Mouse (Mus musculus) CH12.LX (cell line): ENCODE data around the gene Slc22a22. TPM values are rescaled to one million over a fixed set of nuclear protein-coding genes. Genes with fewer than 3 reads are reported as not detected.
"Not testable (repeated sequence)": the region's sequence is repeated elsewhere in the genome, so short reads cannot be mapped to it uniquely, and the experiment has no call there.

Experiments
- DNase-seq: peaks from one replicate; pipeline ENCODE4 v3.0.0-alpha.2; 2013; ENCODE audit errors: extremely low read depth
- H3K27ac ChIP-seq: 2 replicates; pipeline ENCODE4 v1.5.1; 2012; ENCODE audit warnings: low read depth, mild to moderate bottlenecking, control low read depth, moderate library complexity; ENCODE audit not compliant: insufficient read depth
- H3K27me3 ChIP-seq: replicated peaks from 2 replicates; pipeline ENCODE3; 2012; ENCODE audit warnings: inconsistent platforms
- H3K36me3 ChIP-seq, 2 experiments: replicated peaks in 1 of 2; 2 replicates each; pipeline versions ENCODE3 to v1.6.1; 2012; ENCODE audit warnings: inconsistent platforms in 1 of 2, low read length in 1 of 2, mild to moderate bottlenecking in 1 of 2, mixed read lengths in 1 of 2, moderate library complexity in 1 of 2; ENCODE audit not compliant: control insufficient read depth in 1 of 2, insufficient read depth in 1 of 2
- H3K4me1 ChIP-seq, 2 experiments: 2 replicates each; pipeline ENCODE4 v1.6.1; 2012; ENCODE audit warnings: inconsistent platforms in 1 of 2, moderate library complexity in 1 of 2; ENCODE audit not compliant: insufficient read depth in 2 of 2, control insufficient read depth in 1 of 2
- H3K4me2 ChIP-seq: 2 replicates; pipeline ENCODE4 v1.6.1; 2012; ENCODE audit warnings: low read depth, mild to moderate bottlenecking, control low read depth; ENCODE audit not compliant: poor library complexity, insufficient read depth, severe bottlenecking
- H3K4me3 ChIP-seq, 3 experiments: fragments of 150-350 bp in 1 of 3; sonication (generic) in 1 of 3; replicated peaks in 1 of 3; 2 replicates each; pipeline versions ENCODE3 to v1.5.1; 2011 to 2012; ENCODE audit warnings: low read depth in 2 of 3, low read length in 2 of 3, mild to moderate bottlenecking in 2 of 3, moderate library complexity in 2 of 3, control low read depth in 1 of 3, improper control_type of control experiment in 1 of 3, inconsistent platforms in 1 of 3, mixed read lengths in 1 of 3; ENCODE audit not compliant: poor library complexity in 1 of 3
- H3K79me2 ChIP-seq: replicated peaks from 2 replicates; pipeline ENCODE4 v1.6.1; 2012; ENCODE audit warnings: mild to moderate bottlenecking, moderate library complexity; ENCODE audit not compliant: control insufficient read depth, poor library complexity, insufficient read depth, severe bottlenecking; ENCODE audit errors: extremely low read depth
- H3K9ac ChIP-seq: 2 replicates; pipeline ENCODE4 v1.6.1; 2012; ENCODE audit warnings: low read depth, mild to moderate bottlenecking, control low read depth, moderate library complexity; ENCODE audit not compliant: insufficient read depth
- H3K9me3 ChIP-seq: replicated peaks from 2 replicates; pipeline ENCODE3; 2012; ENCODE audit warnings: low read length, inconsistent platforms, mixed read lengths
- BHLHE40 ChIP-seq: IDR thresholded peaks from 2 replicates; pipeline ENCODE4 v1.6.1; 2011; ENCODE audit warnings: mild to moderate bottlenecking, low read depth, low read length, improper control_type of control experiment
- CHD2 ChIP-seq: IDR thresholded peaks from 2 replicates; pipeline ENCODE4 v1.6.1; 2011; ENCODE audit warnings: low read length, improper control_type of control experiment
- EP300 ChIP-seq: IDR thresholded peaks from 2 replicates; pipeline ENCODE4 v1.6.1; 2011; ENCODE audit warnings: low read length, improper control_type of control experiment
- HCFC1 ChIP-seq: IDR thresholded peaks from 2 replicates; pipeline ENCODE4 v1.6.1; 2012; ENCODE audit warnings: low read depth, mild to moderate bottlenecking, inconsistent platforms, low read length, improper control_type of control experiment
- IRF4 ChIP-seq: IDR thresholded peaks from 2 replicates; pipeline ENCODE4 v1.6.1; 2014; ENCODE audit warnings: low read depth, mild to moderate bottlenecking, inconsistent platforms, low read length, improper control_type of control experiment
- JUN ChIP-seq: IDR thresholded peaks from 2 replicates; pipeline ENCODE4 v1.6.1; 2011; ENCODE audit warnings: low read depth, mild to moderate bottlenecking, low read length, improper control_type of control experiment, moderate library complexity; ENCODE audit not compliant: insufficient read depth
- JUND ChIP-seq: conservative IDR thresholded peaks from 2 replicates; pipeline ENCODE4 v1.6.1; 2011; ENCODE audit warnings: low read depth, low read length, improper control_type of control experiment
- MAFK ChIP-seq: IDR thresholded peaks from 2 replicates; pipeline ENCODE4 v1.6.1; 2011; ENCODE audit warnings: low read length, improper control_type of control experiment; ENCODE audit not compliant: insufficient replicate concordance
- MAX ChIP-seq: IDR thresholded peaks from 2 replicates; pipeline ENCODE4 v1.6.1; 2011; ENCODE audit warnings: low read length, improper control_type of control experiment
- MXI1 ChIP-seq: IDR thresholded peaks from 2 replicates; pipeline ENCODE4 v1.6.1; 2011; ENCODE audit warnings: mild to moderate bottlenecking, low read depth, low read length, improper control_type of control experiment
- MYC ChIP-seq: IDR thresholded peaks from 2 replicates; pipeline ENCODE4 v1.6.1; 2011; ENCODE audit warnings: low read depth, mild to moderate bottlenecking, improper control_type of control experiment, low read length
- PAX5 ChIP-seq: IDR thresholded peaks from 2 replicates; pipeline ENCODE4 v1.6.1; 2012; ENCODE audit warnings: low read length, inconsistent platforms, mixed read lengths
- POLR2AphosphoS2 ChIP-seq: IDR thresholded peaks from 2 replicates; pipeline ENCODE4 v1.6.1; 2011; ENCODE audit warnings: low read depth, low read length, improper control_type of control experiment
- RCOR1 ChIP-seq: conservative IDR thresholded peaks from 2 replicates; pipeline ENCODE4 v1.6.1; 2012; ENCODE audit warnings: low read depth, mild to moderate bottlenecking, inconsistent platforms, low read length, improper control_type of control experiment
- SIN3A ChIP-seq: IDR thresholded peaks from 2 replicates; pipeline ENCODE4 v1.6.1; 2012; ENCODE audit warnings: low read length, improper control_type of control experiment, inconsistent platforms
- SMC3 ChIP-seq: IDR thresholded peaks from 2 replicates; pipeline ENCODE4 v1.6.1; 2011; ENCODE audit warnings: low read depth, low read length, improper control_type of control experiment
- TBP ChIP-seq: conservative IDR thresholded peaks from 2 replicates; pipeline ENCODE4 v1.6.1; 2011; ENCODE audit warnings: low read depth, low read length, improper control_type of control experiment
- UBTF ChIP-seq: IDR thresholded peaks from 2 replicates; pipeline ENCODE4 v1.6.1; 2012; ENCODE audit warnings: low read depth, mild to moderate bottlenecking, inconsistent platforms, low read length, improper control_type of control experiment, moderate library complexity
- USF1 ChIP-seq: IDR thresholded peaks from 2 replicates; pipeline ENCODE4 v1.6.1; 2014; ENCODE audit warnings: low read depth, mild to moderate bottlenecking, inconsistent platforms, low read length, improper control_type of control experiment
- ZNF384 ChIP-seq: IDR thresholded peaks from 2 replicates; pipeline ENCODE4 v1.6.1; 2012; ENCODE audit warnings: low read depth, low read length, improper control_type of control experiment, inconsistent platforms
- dilution Hi-C: fragments of 300-500 bp; cut with MboI; formaldehyde crosslinking; loops from 2 replicates; pipeline ENCODE4 v1.14.3; 2020; ENCODE audit warnings: low sequenced_read_pairs; ENCODE audit not compliant: extremely low pct_unique_long_range_greater_than_20kb, extremely low pct_ligation_motif_present
- in situ Hi-C: fragments of 300-500 bp; cut with MboI; formaldehyde crosslinking; loops from 3 replicates; pipeline ENCODE4 v1.14.3; 2019; ENCODE audit warnings: low sequenced_read_pairs, low pct_ligation_motif_present, low pct_unique_long_range_greater_than_20kb, mixed read lengths
- polyA plus RNA-seq: library from polyadenylated mRNA; unstranded; fragments of >175 nt; gene quantifications from 2 replicates; pipeline ENCODE4 v1.2.1, GENCODE M21; 2012; ENCODE audit warnings: low read depth; ENCODE audit not compliant: insufficient read length
- total RNA-seq, 2 experiments: library from RNA; depleted of rRNA; stranded (reverse); fragments of 300-350 nt in 1 of 2; fragments of >200 nt in 1 of 2; gene quantifications; 2 replicates each; pipeline ENCODE4 v1.2.3; 2012 to 2014

Gene Slc22a22
- total and polyA plus RNA-seq, 3 experiments: not detected

DNA sequence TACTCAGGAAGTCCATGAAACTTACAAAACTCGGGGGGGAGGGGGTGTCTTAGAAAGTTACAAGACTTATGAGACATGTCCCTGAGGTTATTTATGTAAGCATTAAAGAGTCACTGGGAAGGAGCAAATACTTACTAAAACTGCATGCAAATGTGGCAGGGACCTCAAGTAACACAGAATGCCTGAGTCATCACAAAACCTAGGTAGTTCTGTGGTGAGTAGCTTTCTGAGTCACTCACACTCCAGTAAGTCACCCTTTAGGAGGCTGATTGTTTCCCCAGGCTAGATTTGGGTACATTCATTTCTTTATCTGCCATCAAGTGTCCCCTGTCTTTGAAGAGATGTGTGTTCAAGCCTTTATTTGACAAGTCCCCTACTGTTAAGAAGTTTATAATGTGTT lies 198.9 kb downstream of the Slc22a22 start:
- H3K4me1 ChIP-seq: peaks cover 0 to 8% of the 10 kb centered on the region in 2 experiments; a peak in 1 of 4 replicates
- H3K36me3 ChIP-seq: no peaks in the 10 kb centered on the region
- H3K79me2 ChIP-seq: no peaks in the 10 kb centered on the region
- dilution Hi-C loops (no loop called here), in situ Hi-C loops (no loop called here)
- TF ChIP-seq MAX: no peak
- TF ChIP-seq PAX5: no peak
- TF ChIP-seq MXI1: no peak
- no peak for TF ChIP-seq SIN3A
- no peak for TF ChIP-seq HCFC1
- TF ChIP-seq CHD2: no peak
- TF ChIP-seq POLR2AphosphoS2: no peak
- TF ChIP-seq MYC: no peak
- 0 out of 2 replicates have a peak, but pooled peaks have one; percentile 30 for TF ChIP-seq JUN
- TF ChIP-seq IRF4: peak; percentile 63
- TF ChIP-seq BHLHE40: peak; percentile 61
- peak; percentile 57; the same call in 1 of the 2 replicates for TF ChIP-seq EP300
- 0 out of 2 replicates have a peak, but pooled peaks have one; percentile 27 for TF ChIP-seq JUND
- TF ChIP-seq MAFK: peak; percentile 54; the same call in 1 of the 2 replicates
- TF ChIP-seq SMC3: no peak
- peak; percentile 78 for DNase-seq
- no peak overlapping the region for H3K27ac ChIP-seq
- H3K27me3 ChIP-seq: no peaks in the 10 kb centered on the region
- no peak overlapping the region for H3K4me2 ChIP-seq
- H3K9me3 ChIP-seq: no peaks in the 10 kb centered on the region
- H3K4me3 ChIP-seq: no peak overlapping the region
- H3K9ac ChIP-seq: no peak overlapping the region

DNA sequence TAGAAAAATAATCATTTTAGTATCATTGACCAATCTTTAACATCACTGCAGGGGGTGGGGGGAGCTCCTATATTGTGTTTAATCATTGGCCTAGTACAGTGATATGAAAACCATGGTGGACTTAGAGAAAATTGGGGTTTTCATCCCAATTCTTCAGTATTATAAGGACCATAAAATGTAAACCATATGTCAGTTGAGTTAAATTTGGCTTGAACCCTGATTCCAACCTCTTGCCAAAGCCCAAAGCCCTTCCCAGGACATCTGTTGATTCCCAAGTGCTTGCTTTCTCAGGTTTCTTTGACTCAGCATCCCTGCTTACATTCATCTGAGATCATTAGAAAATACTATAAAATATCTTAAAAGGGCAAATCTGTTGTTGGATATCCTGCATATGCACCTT lies 201.0 kb downstream of the Slc22a22 start:
- DNase-seq: no peak
- dilution Hi-C loops: no loop called here
- Histone ChIP-seq H3K4me3 (no peak overlapping the region), H3K79me2 (no peaks in the 10 kb centered on the region), H3K27ac (no peak overlapping the region), H3K9me3 (no peaks in the 10 kb centered on the region), H3K27me3 (no peaks in the 10 kb centered on the region), H3K4me1 (peaks cover 0 to 8% of the 10 kb centered on the region in 2 experiments; a peak in 1 of 4 replicates), H3K9ac (no peak overlapping the region), H3K36me3 (no peaks in the 10 kb centered on the region), H3K4me2 (no peak overlapping the region)
- in situ Hi-C loops: no loop called here
- TF ChIP-seq SMC3 (no peak), MAFK (no peak), JUND (no peak), RCOR1 (no peak), TBP (no peak), ZNF384 (no peak), USF1 (no peak), SIN3A (no peak), UBTF (no peak)

DNA sequence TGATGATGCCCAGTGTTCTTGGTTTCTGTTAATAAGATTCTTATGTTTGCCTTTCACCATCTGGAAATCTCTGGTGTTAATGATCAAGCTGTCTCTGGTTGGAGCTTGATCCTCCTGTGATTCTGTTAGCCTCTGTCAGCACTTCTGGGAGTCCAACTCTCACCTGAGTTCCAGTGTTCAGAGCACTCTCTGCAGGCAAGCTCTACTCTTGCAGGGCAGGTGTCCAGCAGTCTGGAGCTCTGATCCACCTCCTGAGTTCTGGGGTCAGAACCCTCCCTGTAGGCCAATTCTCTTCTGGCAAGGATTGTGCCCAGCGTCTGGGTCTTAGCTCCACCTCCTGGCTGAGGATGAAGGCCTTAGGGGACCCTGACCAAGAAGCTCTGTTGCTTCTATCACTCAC lies 237.4 kb downstream of the Slc22a22 start:
- H3K4me3 ChIP-seq, DNase-seq, H3K27me3 ChIP-seq, dilution Hi-C loops, in situ Hi-C loops, H3K9me3 ChIP-seq, H3K4me1 ChIP-seq, H3K27ac ChIP-seq, H3K79me2 ChIP-seq, H3K9ac ChIP-seq, H3K4me2 ChIP-seq, H3K36me3 ChIP-seq: not testable (repeated sequence)
